Mouse (Mus musculus) lung, embryonic 16.5 days (tissue): Measurements from ENCODE around the gene Gcg. TPM values are rescaled to one million over a fixed set of nuclear protein-coding genes. Genes with fewer than 3 reads are reported as not detected.
A peak's percentile ranks its signal among the peaks of the same experiment; 100 is the strongest.

Experiments
- ATAC-seq: fragments of 200-750 bp; cut with Nextera tagmentation; 2 replicates; pipeline ENCODE4 v1.8.0; 2017; ENCODE audit warnings: low read depth, mild to moderate bottlenecking, moderate library complexity
- H3K27ac ChIP-seq: fragments of 300-500 bp; sonication (generic); 2 replicates; pipeline ENCODE4 v1.5.1; 2014; ENCODE audit warnings: mild to moderate bottlenecking, control low read depth, low read length
- H3K27me3 ChIP-seq: fragments of 300-500 bp; sonication (generic); 2 replicates; pipeline ENCODE4 v1.6.1; 2014; ENCODE audit warnings: low read depth, low read length, mixed read lengths; ENCODE audit not compliant: control insufficient read depth, insufficient read depth
- H3K36me3 ChIP-seq: fragments of 300-500 bp; sonication (generic); 2 replicates; pipeline ENCODE4 v1.6.1; 2014; ENCODE audit warnings: low read length; ENCODE audit not compliant: control insufficient read depth, insufficient read depth
- H3K4me1 ChIP-seq: fragments of 300-500 bp; sonication (generic); replicated peaks from 2 replicates; pipeline ENCODE4 v1.6.1; 2014; ENCODE audit warnings: low read length, mixed read lengths; ENCODE audit not compliant: control insufficient read depth, insufficient read depth
- H3K4me2 ChIP-seq: fragments of 300-500 bp; sonication (generic); 2 replicates; pipeline ENCODE4 v1.6.1; 2014; ENCODE audit warnings: low read depth, low read length, control low read depth
- H3K4me3 ChIP-seq: fragments of 300-500 bp; sonication (generic); 2 replicates; pipeline ENCODE4 v1.5.1; 2014; ENCODE audit warnings: mild to moderate bottlenecking, low read length, control low read depth
- H3K9ac ChIP-seq: fragments of 300-500 bp; sonication (generic); 2 replicates; pipeline ENCODE4 v1.6.1; 2014; ENCODE audit warnings: low read length, control low read depth
- H3K9me3 ChIP-seq: fragments of 300-500 bp; sonication (generic); 2 replicates; pipeline ENCODE4 v1.6.1; 2016; ENCODE audit warnings: low read length; ENCODE audit not compliant: control insufficient read depth
- WGBS: fragments of 180-500 bp; shearing (Covaris S2); extraction: QIAGEN DNeasy Blood & Tissue Kit; methylation state at CpG from one replicate; pipeline ENCODE4 v1.1.7; 2014; 5-methylcytosine and 5-hydroxymethylcytosine counted together
- polyA plus RNA-seq: library from polyadenylated mRNA; unstranded; fragments of >200 nt; fragmentation: Nextera tagmentation; extraction: Ambion mirVana; gene quantifications from 2 replicates; pipeline ENCODE4 v1.2.1, GENCODE M21; 2015

Gene Gcg
- polyA plus RNA-seq, 1 experiment from 2014 or later = not detected

DNA sequence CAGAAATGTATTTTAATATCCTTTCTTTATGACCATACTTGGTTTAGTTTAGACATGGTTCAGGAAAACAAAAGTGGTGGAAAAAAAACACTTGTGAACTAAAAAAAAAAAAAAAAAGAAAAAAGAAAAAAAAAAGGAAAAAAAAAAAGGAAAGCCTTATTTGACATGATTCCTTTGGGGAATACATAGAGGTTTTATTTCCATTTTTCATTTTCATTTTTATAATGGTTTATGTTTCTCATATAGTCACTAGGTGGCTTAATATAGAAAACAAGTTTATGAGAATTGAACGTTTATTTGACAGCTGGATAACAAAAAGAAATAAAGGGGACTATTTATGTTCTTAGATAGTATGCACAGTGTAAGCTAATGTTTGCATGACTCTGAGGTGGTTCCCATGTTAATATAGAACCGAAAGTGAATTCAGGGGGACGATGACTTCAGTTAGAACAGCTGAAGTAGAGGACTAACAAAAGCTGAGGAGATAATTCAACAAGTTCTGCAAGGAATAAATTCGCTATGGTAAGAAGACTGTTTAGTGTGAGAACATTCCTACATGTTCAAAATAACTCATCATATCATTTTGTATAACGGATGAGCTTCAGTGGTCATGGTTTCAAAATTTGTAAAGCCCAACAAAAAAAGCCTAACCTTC, 33.6 kb downstream of the Gcg start:
- Histone ChIP-seq H3K9me3 (no peaks in the 10 kb centered on the region), H3K4me1 (no peaks in the 10 kb centered on the region), H3K4me2 (no peak overlapping the region), H3K4me3 (no peak overlapping the region), H3K9ac (no peak overlapping the region), H3K27me3 (no peaks in the 10 kb centered on the region), H3K27ac (no peak overlapping the region), H3K36me3 (no peaks in the 10 kb centered on the region)
- no peak for ATAC-seq
- 63% methylated on average over 5 of the region's 5 CpGs for WGBS

GRCm38 (mm10) chr2:62440802-62441544, 42.5 kb downstream of the Gcg start:
- Histone ChIP-seq H3K27me3 (no peaks in the 10 kb centered on the region), H3K4me1 (no peaks in the 10 kb centered on the region), H3K27ac (no peak overlapping the region), H3K36me3 (no peaks in the 10 kb centered on the region), H3K9ac (no peak overlapping the region), H3K4me3 (peak overlapping the region; percentile 26; the same call in 1 of the 2 replicates), H3K9me3 (no peaks in the 10 kb centered on the region), H3K4me2 (peak overlapping the region; percentile 23; the same call in 1 of the 2 replicates)
- WGBS = 47% methylated on average over 13 of the region's 13 CpGs
- ATAC-seq = peak; percentile 66

DNA sequence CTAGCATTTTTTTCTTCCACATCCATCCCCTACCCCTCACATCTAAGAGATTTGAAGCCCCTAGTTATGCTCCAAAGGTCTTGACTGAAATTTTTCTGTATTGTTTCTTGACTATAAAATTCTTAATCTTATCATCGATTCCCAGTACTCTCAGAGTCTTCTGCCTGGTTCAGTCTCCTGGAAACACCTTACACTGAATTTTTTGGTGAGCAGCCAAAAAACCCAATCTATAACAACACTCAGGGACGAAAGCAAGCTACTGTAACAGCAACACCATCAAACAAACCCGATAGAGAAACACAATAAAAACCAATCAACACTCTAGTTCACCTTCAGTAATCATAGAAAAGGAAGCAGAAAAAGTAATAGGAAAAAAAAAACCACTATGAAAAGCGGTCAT, 43.4 kb downstream of the Gcg start:
- ATAC-seq = no peak
- H3K4me1 ChIP-seq = no peaks in the 10 kb centered on the region
- no peak overlapping the region for H3K27ac ChIP-seq
- no peak overlapping the region for H3K9ac ChIP-seq
- H3K27me3 ChIP-seq = no peaks in the 10 kb centered on the region
- no peaks in the 10 kb centered on the region for H3K36me3 ChIP-seq
- no peak overlapping the region for H3K4me2 ChIP-seq
- H3K9me3 ChIP-seq = no peaks in the 10 kb centered on the region
- 71% methylated on average over 4 of the region's 4 CpGs for WGBS
- no peak overlapping the region for H3K4me3 ChIP-seq

DNA sequence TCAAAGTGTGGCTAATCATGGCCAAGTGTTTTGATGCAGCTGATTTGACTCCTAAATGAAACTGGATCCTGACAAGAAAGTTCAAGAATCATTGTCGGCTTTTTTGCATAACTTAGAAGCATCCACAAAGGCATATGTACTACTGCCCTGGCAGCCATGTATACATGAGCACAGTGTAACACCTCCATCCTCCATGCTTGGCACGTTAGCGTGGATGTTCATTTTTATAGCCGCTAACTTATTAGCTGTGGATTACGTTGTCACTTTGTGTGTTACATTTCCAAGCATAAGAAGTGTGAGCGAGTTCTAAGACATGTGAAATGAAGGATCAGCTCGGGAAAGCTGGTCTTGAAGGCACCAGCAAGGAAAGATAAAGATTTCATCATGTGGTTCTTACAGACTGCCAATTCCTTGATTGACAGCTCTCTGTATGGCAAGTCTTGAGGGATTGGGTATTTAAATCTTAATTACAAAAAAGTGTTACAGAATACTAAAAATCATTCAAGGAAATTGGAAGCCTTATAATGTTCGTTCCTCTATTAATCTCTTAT, 52.1 kb downstream of the Gcg start:
- Histone ChIP-seq H3K4me2 (no peak overlapping the region), H3K9me3 (no peaks in the 10 kb centered on the region), H3K36me3 (no peaks in the 10 kb centered on the region), H3K4me1 (no peaks in the 10 kb centered on the region), H3K27me3 (no peaks in the 10 kb centered on the region), H3K4me3 (no peak overlapping the region), H3K9ac (no peak overlapping the region), H3K27ac (no peak overlapping the region)
- no peak for ATAC-seq
- 78% methylated on average over 8 of the region's 8 CpGs for WGBS

DNA sequence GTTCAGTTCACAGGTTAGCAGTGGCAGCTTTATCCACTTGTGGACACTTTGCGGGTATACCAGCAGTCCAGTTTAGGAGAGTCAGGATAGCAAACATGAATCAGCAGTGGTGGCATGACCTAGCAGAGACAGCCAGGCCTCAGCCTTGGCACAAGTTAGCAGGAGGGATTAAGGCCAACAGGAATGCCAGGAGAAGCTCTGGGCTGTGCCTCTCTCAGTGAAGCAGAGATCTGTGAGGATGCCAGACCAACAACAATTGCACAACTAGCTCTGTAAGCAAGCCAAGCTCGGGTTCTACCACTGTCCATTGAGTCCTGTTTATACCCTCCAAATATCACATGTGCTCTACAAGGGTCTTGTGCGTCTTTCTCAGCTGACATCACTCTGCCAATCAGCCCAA, 57.5 kb downstream of the Gcg start:
- Histone ChIP-seq H3K4me1 (no peaks in the 10 kb centered on the region; the same call in 1 of the 2 replicates), H3K27me3 (no peaks in the 10 kb centered on the region), H3K9me3 (no peaks in the 10 kb centered on the region), H3K36me3 (no peaks in the 10 kb centered on the region), H3K27ac (no peak overlapping the region), H3K4me3 (no peak overlapping the region), H3K4me2 (no peak overlapping the region), H3K9ac (no peak overlapping the region)
- WGBS = 81% methylated on average over 3 of the region's 3 CpGs
- ATAC-seq = no peak

Other genes with a start within 250 kb of the Gcg start
- gene Dpp4, start 71.4 kb downstream of the Gcg start, polyA plus RNA-seq = 32.4 and 38.1 TPM in 2 replicates
- gene Fap, start 90.4 kb upstream of the Gcg start, polyA plus RNA-seq = 3.1 and 3.6 TPM in 2 replicates
- gene Ifih1, start 162.6 kb upstream of the Gcg start, polyA plus RNA-seq = 2.8 and 3.3 TPM in 2 replicates
- 5.2 and 5.8 TPM in 2 replicates for gene Gca, start 180.6 kb upstream of the Gcg start, polyA plus RNA-seq